Mouse (Mus musculus): ENCODE results near the gene Ppie. TPM values are rescaled to one million over a fixed set of nuclear protein-coding genes. Genes with fewer than 3 reads are reported as not detected.
"Not testable (repeated sequence)": the region's sequence is repeated elsewhere in the genome, so short reads cannot be mapped to it uniquely, and the experiment has no call there.

The Ppie gene
- polyA plus RNA-seq, 1 experiment, result 16.7 TPM

DNA sequence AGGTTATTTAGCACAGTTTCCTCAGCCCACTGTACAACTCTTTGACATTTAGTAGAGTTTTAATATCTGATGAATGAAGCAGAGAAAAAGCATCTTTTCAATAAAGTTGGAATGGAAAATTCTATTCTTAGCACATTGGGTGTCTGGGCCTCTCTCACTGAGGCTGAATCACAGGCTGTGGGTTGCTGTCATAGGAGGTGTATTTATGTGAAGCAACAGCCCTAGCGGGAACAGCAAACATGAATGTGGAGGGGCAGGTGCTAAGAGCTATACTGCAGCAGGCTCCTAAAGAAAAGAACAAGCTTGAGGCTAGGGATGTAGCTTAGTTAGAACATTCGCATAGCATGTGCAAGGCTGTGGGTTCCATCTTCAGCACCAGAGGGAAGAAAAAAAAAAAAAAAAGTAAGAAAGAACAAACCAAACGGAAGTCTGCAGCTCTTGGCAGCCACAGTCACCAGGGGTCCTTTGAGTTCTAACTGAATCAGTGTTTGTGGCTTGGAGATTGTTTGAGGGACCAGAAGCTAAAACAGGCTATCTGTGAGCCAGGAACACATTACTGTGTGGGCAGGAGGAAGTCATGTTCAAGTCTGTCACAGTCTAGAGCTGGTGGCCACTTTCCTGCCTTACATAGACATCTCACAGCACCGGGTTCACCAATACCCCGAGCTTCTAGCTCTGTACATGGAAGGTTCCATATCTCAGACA lies 7.8 kb upstream of the Ppie start:
- Histone ChIP-seq H3K27me3 (ENCODE audit: control insufficient read depth, insufficient read depth, low read length) (no peaks in the 10 kb centered on the region), H3K27ac (ENCODE audit: control insufficient read depth, insufficient read depth, low read depth, low read length) (no peak overlapping the region), H3K4me1 (ENCODE audit: control insufficient read depth, insufficient read depth, low read length) (no peaks in the 10 kb centered on the region), H3K4me3 (ENCODE audit: control insufficient read depth, low read depth, low read length) (no peak overlapping the region), H3K36me3 (ENCODE audit: control insufficient read depth, insufficient read depth, low read length) (no peaks in the 10 kb centered on the region)
- TF ChIP-seq CTCF (IDR thresholded peaks at IDR 0.05; ENCODE audit: control insufficient read depth, insufficient read depth, insufficient replicate concordance, low read depth, low read length), result no peak
- no peak for TF ChIP-seq POLR2A (IDR thresholded peaks at IDR 0.05; ENCODE audit: control insufficient read depth, low read depth, low read length)

GRCm38 (mm10) chr4:123137551-123137950 lies 2.2 kb downstream of the Ppie start:
- TF ChIP-seq POLR2A (IDR thresholded peaks at IDR 0.05; ENCODE audit: control insufficient read depth, low read depth, low read length) (no peak), CTCF (IDR thresholded peaks at IDR 0.05; ENCODE audit: control insufficient read depth, insufficient read depth, insufficient replicate concordance, low read depth, low read length) (no peak)
- peaks cover 1% of the 10 kb centered on the region; the same call in 1 of the 2 replicates for H3K36me3 ChIP-seq (ENCODE audit: control insufficient read depth, insufficient read depth, low read length)
- no peak overlapping the region for H3K4me3 ChIP-seq (ENCODE audit: control insufficient read depth, low read depth, low read length)
- no peaks in the 10 kb centered on the region for H3K27me3 ChIP-seq (ENCODE audit: control insufficient read depth, insufficient read depth, low read length)
- H3K27ac ChIP-seq (ENCODE audit: control insufficient read depth, insufficient read depth, low read depth, low read length), result no peak overlapping the region
- H3K4me1 ChIP-seq (ENCODE audit: control insufficient read depth, insufficient read depth, low read length), result peaks cover 7% of the 10 kb centered on the region; the same call in 1 of the 2 replicates

GRCm38 (mm10) chr4:123127051-123127450 lies 12.7 kb downstream of the Ppie start:
- TF ChIP-seq POLR2A (IDR thresholded peaks at IDR 0.05; ENCODE audit: control insufficient read depth, low read depth, low read length) (no peak), CTCF (IDR thresholded peaks at IDR 0.05; ENCODE audit: control insufficient read depth, insufficient read depth, insufficient replicate concordance, low read depth, low read length) (no peak)
- no peaks in the 10 kb centered on the region for H3K27me3 ChIP-seq (ENCODE audit: control insufficient read depth, insufficient read depth, low read length)
- no peak overlapping the region for H3K27ac ChIP-seq (ENCODE audit: control insufficient read depth, insufficient read depth, low read depth, low read length)
- no peaks in the 10 kb centered on the region for H3K4me1 ChIP-seq (ENCODE audit: control insufficient read depth, insufficient read depth, low read length)
- H3K36me3 ChIP-seq (ENCODE audit: control insufficient read depth, insufficient read depth, low read length), result peaks cover 5% of the 10 kb centered on the region
- H3K4me3 ChIP-seq (ENCODE audit: control insufficient read depth, low read depth, low read length), result no peak overlapping the region

DNA sequence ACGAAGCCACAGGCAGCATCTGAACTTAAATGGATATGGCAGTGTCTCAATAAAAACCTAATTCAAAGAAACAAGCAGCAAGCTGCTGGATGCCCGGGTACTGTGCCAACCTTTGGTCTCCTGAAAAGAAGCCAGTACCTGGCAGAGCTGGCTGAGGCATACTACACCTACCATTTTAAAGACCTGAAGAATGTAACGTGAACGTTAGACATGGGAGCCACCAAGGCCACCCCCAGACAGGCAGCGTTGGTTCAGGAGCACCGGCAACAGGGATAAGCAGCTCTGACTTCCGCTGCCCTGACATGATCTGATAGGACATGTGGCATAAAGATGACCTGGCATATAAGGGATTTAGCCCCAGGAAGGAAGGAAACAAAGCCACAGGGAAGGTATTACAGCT lies 13.1 kb downstream of the Ppie start:
- Histone ChIP-seq H3K4me1 (ENCODE audit: control insufficient read depth, insufficient read depth, low read length) (no peaks in the 10 kb centered on the region), H3K36me3 (ENCODE audit: control insufficient read depth, insufficient read depth, low read length) (peaks cover 5% of the 10 kb centered on the region)
- TF ChIP-seq POLR2A (IDR thresholded peaks at IDR 0.05; ENCODE audit: control insufficient read depth, low read depth, low read length) (no peak), CTCF (IDR thresholded peaks at IDR 0.05; ENCODE audit: control insufficient read depth, insufficient read depth, insufficient replicate concordance, low read depth, low read length) (no peak)

DNA sequence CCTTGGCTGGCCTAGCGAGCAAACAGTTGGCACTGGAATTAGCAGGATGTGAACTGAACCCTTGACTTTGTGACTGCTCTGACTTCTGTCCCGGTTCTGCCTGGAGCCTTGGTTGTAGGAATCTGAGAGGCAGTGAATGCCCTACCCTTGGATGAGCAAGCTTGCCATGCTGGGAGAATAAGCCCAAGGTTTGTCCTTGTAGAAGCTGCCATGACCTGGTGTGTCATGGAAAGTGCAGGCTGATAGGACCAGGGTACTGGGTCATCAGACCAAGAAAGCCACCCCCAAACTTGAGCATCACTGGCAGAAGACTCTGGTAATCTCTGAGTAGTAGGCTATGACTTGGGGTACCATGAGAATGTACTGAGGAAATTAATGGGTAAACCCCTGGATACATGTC lies 18.5 kb downstream of the Ppie start:
- peaks cover 5% of the 10 kb centered on the region for H3K4me1 ChIP-seq (ENCODE audit: control insufficient read depth, insufficient read depth, low read length)
- no peaks in the 10 kb centered on the region for H3K27me3 ChIP-seq (ENCODE audit: control insufficient read depth, insufficient read depth, low read length)
- TF ChIP-seq POLR2A (IDR thresholded peaks at IDR 0.05; ENCODE audit: control insufficient read depth, low read depth, low read length) (no peak), CTCF (IDR thresholded peaks at IDR 0.05; ENCODE audit: control insufficient read depth, insufficient read depth, insufficient replicate concordance, low read depth, low read length) (no peak)
- H3K27ac ChIP-seq (ENCODE audit: control insufficient read depth, insufficient read depth, low read depth, low read length), result no peak overlapping the region
- H3K4me3 ChIP-seq (ENCODE audit: control insufficient read depth, low read depth, low read length), result no peak overlapping the region
- H3K36me3 ChIP-seq (ENCODE audit: control insufficient read depth, insufficient read depth, low read length), result no peaks in the 10 kb centered on the region

More for the DNA sequence above, 13.1 kb downstream of the Ppie start:
- Histone ChIP-seq H3K4me3 (ENCODE audit: control insufficient read depth, low read depth, low read length) (no peak overlapping the region), H3K27me3 (ENCODE audit: control insufficient read depth, insufficient read depth, low read length) (no peaks in the 10 kb centered on the region), H3K27ac (ENCODE audit: control insufficient read depth, insufficient read depth, low read depth, low read length) (no peak overlapping the region)

DNA sequence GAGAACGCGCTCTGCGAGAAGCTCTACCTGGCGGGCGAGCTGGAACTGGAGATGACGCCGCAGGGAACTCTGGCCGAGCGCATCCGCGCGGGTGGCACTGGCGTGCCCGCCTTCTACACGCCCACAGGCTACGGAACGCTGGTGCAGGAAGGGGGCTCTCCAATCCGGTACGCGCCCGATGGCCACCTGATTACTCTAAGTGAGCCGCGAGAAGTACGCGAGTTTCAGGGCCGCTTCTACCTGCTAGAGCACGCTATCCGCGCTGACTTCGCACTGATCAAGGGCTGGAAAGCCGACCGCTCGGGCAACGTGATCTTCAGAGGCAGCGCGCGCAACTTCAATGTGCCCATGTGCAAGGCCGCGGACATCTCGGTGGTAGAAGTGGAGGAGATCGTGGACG lies 23.1 kb downstream of the Ppie start:
- not testable (repeated sequence) for H3K27ac ChIP-seq (ENCODE audit: control insufficient read depth, insufficient read depth, low read depth, low read length)

GRCm38 (mm10) chr4:123116011-123116410 lies 23.7 kb downstream of the Ppie start, which contains the start of gene Oxct2b:
Gene Oxct2b (plus strand): TSS chr4:123116266.
- peak within 1 kb of the TSS; percentile 80 for H3K4me3 ChIP-seq (ENCODE audit: control insufficient read depth, low read depth, low read length)
- no peak within 1 kb of the TSS for H3K27ac ChIP-seq (ENCODE audit: control insufficient read depth, insufficient read depth, low read depth, low read length)

More for the DNA sequence above, 23.1 kb downstream of the Ppie start:
- H3K4me1 ChIP-seq (ENCODE audit: control insufficient read depth, insufficient read depth, low read length); H3K36me3 ChIP-seq (ENCODE audit: control insufficient read depth, insufficient read depth, low read length); H3K27me3 ChIP-seq (ENCODE audit: control insufficient read depth, insufficient read depth, low read length): not testable (repeated sequence)
- H3K4me3 ChIP-seq (ENCODE audit: control insufficient read depth, low read depth, low read length), result peak overlapping the region; percentile 80

GRCm38 (mm10) chr4:123114651-123115050 lies 25.1 kb downstream of the Ppie start:
- H3K36me3 ChIP-seq (ENCODE audit: control insufficient read depth, insufficient read depth, low read length), result not testable (repeated sequence)

More at GRCm38 (mm10) chr4:123116011-123116410, 23.7 kb downstream of the Ppie start, which contains the start of gene Oxct2b:
- H3K36me3 ChIP-seq (ENCODE audit: control insufficient read depth, insufficient read depth, low read length), result no peaks in the 10 kb centered on the region
- H3K27me3 ChIP-seq (ENCODE audit: control insufficient read depth, insufficient read depth, low read length), result no peaks in the 10 kb centered on the region
- peaks cover 10% of the 10 kb centered on the region for H3K4me1 ChIP-seq (ENCODE audit: control insufficient read depth, insufficient read depth, low read length)
- TF ChIP-seq POLR2A (IDR thresholded peaks at IDR 0.05; ENCODE audit: control insufficient read depth, low read depth, low read length) (peak; percentile 49; the same call in 1 of the 2 replicates), CTCF (IDR thresholded peaks at IDR 0.05; ENCODE audit: control insufficient read depth, insufficient read depth, insufficient replicate concordance, low read depth, low read length) (no peak)

More at GRCm38 (mm10) chr4:123114651-123115050, 25.1 kb downstream of the Ppie start:
- H3K27me3 ChIP-seq (ENCODE audit: control insufficient read depth, insufficient read depth, low read length); H3K27ac ChIP-seq (ENCODE audit: control insufficient read depth, insufficient read depth, low read depth, low read length); H3K4me1 ChIP-seq (ENCODE audit: control insufficient read depth, insufficient read depth, low read length): not testable (repeated sequence)
- peak overlapping the region; percentile 45 for H3K4me3 ChIP-seq (ENCODE audit: control insufficient read depth, low read depth, low read length)

All from testis, adult 2 months (tissue).